Mouse (Mus musculus) left cerebral cortex, adult 2 months (tissue): ENCODE measurements around the gene Bysl. TPM values are rescaled to one million over a fixed set of nuclear protein-coding genes. Genes with fewer than 3 reads are reported as not detected.

Experiments used
- DNase-seq, 2 experiments: peaks; one replicate each; pipeline ENCODE4 v3.0.0; 2021 to 2022; ENCODE audit warnings: low spot score in 2 of 2, mixed read lengths in 1 of 2; ENCODE audit errors: extremely low spot score in 1 of 2
- H3K27ac ChIP-seq: fragments of 200-600 bp; 2 replicates; pipeline ENCODE4 v1.8.1; 2022
- H3K4me3 ChIP-seq: fragments of 200-600 bp; 2 replicates; pipeline ENCODE4 v1.8.1; 2022
- CTCF ChIP-seq: fragments of 200-600 bp; IDR thresholded peaks from 2 replicates; pipeline ENCODE4 v1.8.1; 2022; ENCODE audit warnings: antibody characterized with exemption, mild to moderate bottlenecking, moderate library complexity
- intact Hi-C: fragments of 180-260 bp; cut with DNase I; formaldehyde crosslinking; loops from one replicate; pipeline ENCODE4 v1.15.1; 2025
- total RNA-seq, 2 experiments: library from RNA; stranded (reverse); gene quantifications; 2 replicates each; pipeline ENCODE4 v1.2.3; 2021

Bysl gene
- total RNA-seq, 2 experiments from 2014 or later = 18.1 to 18.8 TPM

DNA sequence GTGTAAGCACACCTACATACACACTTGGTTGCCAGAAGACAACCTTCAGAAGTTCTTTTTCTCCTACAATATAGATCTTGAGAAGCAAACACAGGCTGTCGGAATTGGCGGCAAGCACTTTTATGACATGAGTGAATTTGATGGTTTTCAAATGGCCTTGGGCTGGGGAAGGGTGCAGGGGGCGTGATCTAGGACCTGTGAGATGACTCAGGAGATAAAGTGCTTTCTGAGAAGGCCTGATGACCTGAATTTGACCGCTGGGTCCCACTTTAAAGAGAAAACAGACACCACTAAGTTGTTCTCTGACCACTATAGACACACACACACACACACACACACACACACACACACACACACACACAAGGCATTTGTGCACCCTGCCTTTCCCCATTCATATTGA is 30.3 kb downstream of the Bysl start:
- Histone ChIP-seq H3K27ac (no peak overlapping the region), H3K4me3 (no peak overlapping the region)
- intact Hi-C loops = no loop called here
- no peak for DNase-seq
- no peak for TF ChIP-seq CTCF

- Histone ChIP-seq H3K4me3 (no peak overlapping the region), H3K27ac (no peak overlapping the region)
- no peak for TF ChIP-seq CTCF
- intact Hi-C loops = no loop called here
- no peak for DNase-seq
Measured at GRCm38 (mm10) chr17:47578655-47579054, 32.6 kb downstream of the Bysl start.

- TF ChIP-seq CTCF = no peak
- no peak overlapping the region for H3K4me3 ChIP-seq
- intact Hi-C loops = no loop called here
Measured at GRCm38 (mm10) chr17:47574830-47575229, 36.5 kb downstream of the Bysl start.

GRCm38 (mm10) chr17:47574028-47574427 is 37.3 kb downstream of the Bysl start:
- no peak for DNase-seq
- intact Hi-C loops = no loop called here
- TF ChIP-seq CTCF = no peak

More at GRCm38 (mm10) chr17:47574830-47575229, 36.5 kb downstream of the Bysl start:
- DNase-seq = no peak
- H3K27ac ChIP-seq = no peak overlapping the region

DNA sequence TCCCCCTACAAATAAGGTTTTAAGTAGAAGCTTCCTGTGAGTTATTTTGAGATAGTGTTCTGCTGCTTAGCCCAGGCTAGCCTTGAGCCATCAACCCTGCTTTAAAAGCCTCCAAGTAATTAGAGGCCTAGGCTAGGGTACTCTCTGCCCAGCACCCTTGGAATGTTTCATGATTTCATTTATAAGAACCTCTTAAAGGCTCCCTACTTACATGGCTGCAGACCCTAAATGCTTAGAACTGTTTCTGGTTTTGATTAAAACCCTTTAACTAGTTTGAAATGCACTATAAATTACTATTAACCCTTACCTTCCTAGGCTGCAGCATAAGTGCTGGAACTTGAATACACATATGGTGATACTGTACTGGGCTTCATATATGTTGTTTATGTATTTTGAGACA is 38.9 kb downstream of the Bysl start:
- no peak for DNase-seq

More at GRCm38 (mm10) chr17:47574028-47574427, 37.3 kb downstream of the Bysl start:
- Histone ChIP-seq H3K4me3 (no peak overlapping the region), H3K27ac (no peak overlapping the region)

DNA sequence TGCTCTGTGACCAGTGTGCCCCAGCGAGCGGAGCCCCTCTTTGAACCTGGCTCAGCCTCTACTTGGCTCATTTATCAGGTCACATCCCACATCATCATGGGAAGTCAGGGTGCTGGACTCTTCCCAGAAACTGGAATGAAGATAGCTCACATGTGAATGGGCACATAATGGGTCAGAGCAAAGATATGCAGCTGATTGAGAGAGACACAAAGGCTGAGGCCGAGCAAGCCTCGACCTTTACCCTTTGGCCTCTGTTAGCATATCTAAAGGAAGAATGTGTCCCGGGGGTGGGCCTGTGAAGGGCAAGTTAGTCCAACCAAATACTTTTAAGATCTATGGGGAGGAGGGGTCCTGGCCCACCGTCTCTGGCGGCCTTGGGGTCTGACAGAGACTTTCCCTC is 39.7 kb downstream of the Bysl start:
- TF ChIP-seq CTCF = no peak
- no peak for DNase-seq
- intact Hi-C loops = no loop called here
- no peak overlapping the region for H3K27ac ChIP-seq
- no peak overlapping the region for H3K4me3 ChIP-seq

More for the DNA sequence above, 38.9 kb downstream of the Bysl start:
- intact Hi-C loops = no loop called here
- Histone ChIP-seq H3K27ac (no peak overlapping the region), H3K4me3 (no peak overlapping the region)
- no peak for TF ChIP-seq CTCF

GRCm38 (mm10) chr17:47568951-47569527 is 42.3 kb downstream of the Bysl start:
- intact Hi-C loops = no loop called here
- Histone ChIP-seq H3K27ac (no peak overlapping the region), H3K4me3 (no peak overlapping the region)
- TF ChIP-seq CTCF = no peak
- DNase-seq = no peak

- DNase-seq = no peak
- TF ChIP-seq CTCF = no peak
- Histone ChIP-seq H3K4me3 (no peak overlapping the region), H3K27ac (no peak overlapping the region)
- intact Hi-C loops = no loop called here
Measured at GRCm38 (mm10) chr17:47568389-47568788, 42.9 kb downstream of the Bysl start.

DNA sequence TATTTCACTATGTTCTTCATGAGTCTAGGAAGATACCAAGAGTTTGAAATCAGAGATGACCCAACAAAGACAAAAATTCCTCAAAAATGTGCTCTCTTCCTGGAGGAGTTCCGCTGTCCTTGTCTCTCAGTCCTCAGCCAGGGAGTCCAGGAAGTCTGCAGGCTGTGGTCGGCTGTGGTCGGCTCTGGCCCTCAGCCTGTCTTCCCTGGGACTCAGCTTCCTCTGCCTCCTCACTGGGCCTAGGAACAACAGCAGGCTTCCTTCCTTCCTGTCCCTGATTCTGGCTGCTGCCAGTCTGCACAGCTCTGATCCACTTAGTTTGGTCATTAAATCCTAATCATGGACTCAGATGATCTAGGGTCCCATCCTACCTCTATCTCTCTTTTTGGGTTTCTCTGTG is 44.0 kb downstream of the Bysl start:
- DNase-seq = no peak
- Histone ChIP-seq H3K4me3 (no peak overlapping the region), H3K27ac (no peak overlapping the region)
- TF ChIP-seq CTCF = no peak
- intact Hi-C loops = no loop called here

GRCm38 (mm10) chr17:47566133-47566532 is 45.2 kb downstream of the Bysl start:
- Histone ChIP-seq H3K4me3 (no peak overlapping the region), H3K27ac (no peak overlapping the region)
- no peak for TF ChIP-seq CTCF
- no peak for DNase-seq
- intact Hi-C loops = no loop called here

- TF ChIP-seq CTCF = no peak
- no peak for DNase-seq
- H3K4me3 ChIP-seq = no peak overlapping the region
- intact Hi-C loops = no loop called here
- H3K27ac ChIP-seq = no peak overlapping the region
Measured at GRCm38 (mm10) chr17:47564612-47565011, 46.7 kb downstream of the Bysl start.

- no peak for TF ChIP-seq CTCF
- intact Hi-C loops = no loop called here
Measured at GRCm38 (mm10) chr17:47562875-47563274, 48.4 kb downstream of the Bysl start.

DNA sequence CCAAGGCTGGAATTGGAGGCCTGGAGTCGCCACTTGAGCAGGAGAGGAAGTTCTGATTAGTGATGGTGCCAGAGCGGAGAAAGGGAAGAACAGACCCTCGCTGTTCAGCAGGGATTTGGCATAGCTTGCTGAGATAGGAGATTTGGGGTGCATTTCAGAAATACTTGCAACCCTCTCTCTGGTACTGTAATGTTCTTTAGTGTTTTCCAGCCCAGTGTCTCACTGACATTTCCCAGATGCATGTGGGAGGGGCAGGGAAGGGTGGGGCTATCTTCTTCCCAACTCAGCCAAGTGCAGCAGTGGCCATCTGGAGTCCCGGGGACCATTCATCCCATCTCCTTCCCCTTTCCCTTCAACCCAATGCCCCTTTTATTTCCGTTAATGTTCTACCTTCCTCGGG is 51.6 kb downstream of the Bysl start:
- TF ChIP-seq CTCF = no peak
- H3K27ac ChIP-seq = no peak overlapping the region
- no peak overlapping the region for H3K4me3 ChIP-seq
- intact Hi-C loops = no loop called here
- no peak for DNase-seq

More at GRCm38 (mm10) chr17:47562875-47563274, 48.4 kb downstream of the Bysl start:
- H3K4me3 ChIP-seq = no peak overlapping the region
- no peak overlapping the region for H3K27ac ChIP-seq
- DNase-seq = no peak
